Mouse (Mus musculus) v-Abl transformed pro-B cells (cell line): ENCODE data around the gene Tmco1.

Experiments used
- in situ Hi-C, 2 experiments: fragments of 400-800 bp; cut with MboI; formaldehyde crosslinking; loops; one replicate each; pipeline ENCODE4 v1.15.1; 2025; ENCODE audit not compliant: unreplicated experiment in 2 of 2

The Tmco1 gene

GRCm38 (mm10) chr1:167283441-167284257 is 24.5 kb upstream of the Tmco1 start:
- in situ Hi-C loops, result loop anchor here in 1 of 2 experiments (10.0 kb wide), 1 partner anchor 49 kb away; no protein-coding TSS in a partner anchor

- in situ Hi-C loops, result loop anchor here in 1 of 2 experiments (10.0 kb wide), 1 partner anchor 50 kb away; no protein-coding TSS in a partner anchor
These were observed 23.8 kb upstream of the Tmco1 start for GRCm38 (mm10) chr1:167284258-167284836.

- in situ Hi-C loops, result loop anchor here in 1 of 2 experiments (10.0 kb wide), 1 partner anchor 50 kb away; no protein-coding TSS in a partner anchor
These were observed 23.3 kb upstream of the Tmco1 start for GRCm38 (mm10) chr1:167284837-167285319.

- in situ Hi-C loops, result loop anchor here in 1 of 2 experiments (10.0 kb wide), 1 partner anchor 50 kb away; no protein-coding TSS in a partner anchor
These were observed 23.0 kb upstream of the Tmco1 start, which contains the start of gene Uck2 for GRCm38 (mm10) chr1:167285320-167285355. Gene Uck2, minus strand, starts transcription at chr1:167285320.

GRCm38 (mm10) chr1:167285356-167285755 is 22.8 kb upstream of the Tmco1 start:
- in situ Hi-C loops, result loop anchor here in 1 of 2 experiments (10.0 kb wide), 1 partner anchor 51 kb away; no protein-coding TSS in a partner anchor

- in situ Hi-C loops, result loop anchor here in 1 of 2 experiments (10.0 kb wide), 1 partner anchor 52 kb away; no protein-coding TSS in a partner anchor
These were observed 21.0 kb upstream of the Tmco1 start for GRCm38 (mm10) chr1:167287156-167287555.

- in situ Hi-C loops, result loop anchor here in 1 of 2 experiments (10.0 kb wide), 1 partner anchor 54 kb away; no protein-coding TSS in a partner anchor
These were observed 19.3 kb upstream of the Tmco1 start for GRCm38 (mm10) chr1:167288665-167289538.

- in situ Hi-C loops, result loop anchor here in 1 of 2 experiments (10.0 kb wide), 1 partner anchor 55 kb away; no protein-coding TSS in a partner anchor
These were observed 18.5 kb upstream of the Tmco1 start for GRCm38 (mm10) chr1:167289567-167290262.

- in situ Hi-C loops, result no loop called here
These were observed 17.9 kb upstream of the Tmco1 start for GRCm38 (mm10) chr1:167290263-167290592.

GRCm38 (mm10) chr1:167291610-167292009 is 16.6 kb upstream of the Tmco1 start:
- in situ Hi-C loops, result no loop called here

GRCm38 (mm10) chr1:167292447-167292846 is 15.7 kb upstream of the Tmco1 start:
- in situ Hi-C loops, result no loop called here

GRCm38 (mm10) chr1:167295679-167296402 is 12.3 kb upstream of the Tmco1 start:
- in situ Hi-C loops, result no loop called here

GRCm38 (mm10) chr1:167300122-167300521 is 8.1 kb upstream of the Tmco1 start:
- in situ Hi-C loops, result no loop called here

- in situ Hi-C loops, result loop anchor here in 1 of 2 experiments (5.0 kb wide), 1 partner anchor 63 kb away; no protein-coding TSS in a partner anchor
These were observed 2.6 kb upstream of the Tmco1 start for GRCm38 (mm10) chr1:167305501-167306137.

- in situ Hi-C loops, result loop anchor here in 1 of 2 experiments (5.0 kb wide), 1 partner anchor 64 kb away; no protein-coding TSS in a partner anchor
These were observed 1.5 kb upstream of the Tmco1 start for GRCm38 (mm10) chr1:167306451-167307240.

GRCm38 (mm10) chr1:167307674-167308073 is 504 bp upstream of the Tmco1 start:
- in situ Hi-C loops, result loop anchor here in 1 of 2 experiments (5.0 kb wide), 1 partner anchor 65 kb away; no protein-coding TSS in a partner anchor

- in situ Hi-C loops, result no loop called here
These were observed 4.2 kb downstream of the Tmco1 start for GRCm38 (mm10) chr1:167312367-167312766.

GRCm38 (mm10) chr1:167313220-167313619 is 5.0 kb downstream of the Tmco1 start:
- in situ Hi-C loops, result no loop called here
